ENCODE assay signal across 9 mouse cellular contexts in genomic region chr15:102287395-102287794, GRCm38 (mm10). TPM values are rescaled to one million over a fixed set of nuclear protein-coding genes. Genes with fewer than 3 reads are reported as not detected.
DNase-seq lines count a peak whose midpoint lies in the region; ATAC-seq and TF ChIP-seq lines count a peak whose summit lies in the region.
"Had no signal": no experiment of that assay in that cellular context is flagged by ENCODE, and none has a peak within 500 bp of the region (broad histone marks: within the 10 kb centered on the region; RNA-seq: fewer than 3 reads in every experiment).

No protein-coding gene starts in this region.

- no peak overlapping the region for H3K4me3 ChIP-seq in hindbrain, postnatal 0 days (ENCODE audit: low read length)
- H3K4me3 ChIP-seq: neural tube, embryonic 13.5 days had no signal

- TF ChIP-seq CTCF in hindbrain, postnatal 0 days (IDR thresholded peaks at IDR 0.05; ENCODE audit: low read depth) = peak; percentile 62

- H3K9me3 ChIP-seq in hindbrain, postnatal 0 days (ENCODE audit: low read length) = no peaks in the 10 kb centered on the region
- H3K9me3 ChIP-seq: neural tube, embryonic 13.5 days had no signal

- H3K27ac ChIP-seq in hindbrain, postnatal 0 days = no peak overlapping the region
- H3K27ac ChIP-seq: neural tube, embryonic 13.5 days had no signal

- H3K9ac ChIP-seq in hindbrain, postnatal 0 days (replicated peaks; ENCODE audit: low read length) = no peak overlapping the region
- H3K9ac ChIP-seq: neural tube, embryonic 13.5 days had no signal

- H3K4me2 ChIP-seq in hindbrain, postnatal 0 days (ENCODE audit: low read depth, low read length) = no peak overlapping the region
- H3K4me2 ChIP-seq: neural tube, embryonic 13.5 days had no signal

- H3K27me3 ChIP-seq in hindbrain, postnatal 0 days (ENCODE audit: insufficient read depth, low read length) = no peaks in the 10 kb centered on the region
- no peaks in the 10 kb centered on the region for H3K27me3 ChIP-seq in splenic B cell, adult 2 months (ENCODE audit: control insufficient read depth, insufficient read depth, low read length, poor library complexity, severe bottlenecking)
- H3K27me3 ChIP-seq: neural tube, embryonic 13.5 days had no signal

- DNase-seq in adrenal gland, postnatal 14 days = peak; percentile 61
- no peak for DNase-seq in adrenal gland, adult 8-10 months
- DNase-seq in left cerebral cortex, adult 18-20 months (ENCODE audit: low spot score in 2 of 2) = peak; percentile 33 to 38
- no peak for DNase-seq in left cerebral cortex, adult 9 months (ENCODE audit: low spot score in 2 of 2)
- DNase-seq in R1 (ENCODE audit: low read depth, low spot score) = peak; percentile 56
- peak; percentile 69 for DNase-seq in hindbrain, postnatal 0 days (ENCODE audit: low spot score)
- peak; percentile 81 for DNase-seq in splenic B cell, adult 2 months (ENCODE audit: low read depth, low spot score)
- no peak for DNase-seq in spleen, adult 12 weeks (ENCODE audit: low spot score)

- H3K4me1 ChIP-seq in hindbrain, postnatal 0 days (ENCODE audit: insufficient read depth, low read length) = no peaks in the 10 kb centered on the region
- H3K4me1 ChIP-seq: neural tube, embryonic 13.5 days had no signal

- no peak for ATAC-seq in hindbrain, postnatal 0 days

- peaks cover 5% of the 10 kb centered on the region; the same call in 1 of the 2 replicates for H3K36me3 ChIP-seq in hindbrain, postnatal 0 days (ENCODE audit: insufficient read depth, low read length)
- H3K36me3 ChIP-seq in splenic B cell, adult 2 months (ENCODE audit: control insufficient read depth, insufficient read depth, low read length, poor library complexity, severe bottlenecking) = no peaks in the 10 kb centered on the region

RNA-seq across cellular contexts. Expression of gene Mfsd5, which starts 8.1 kb away (rescaled TPM):
- 29.9 and 34.3 TPM in 2 replicates for total RNA-seq in adrenal gland, postnatal 14 days (2021)
- 10 to 100 TPM; 37.1 to 45.4 (median 39.5) TPM for total RNA-seq in adrenal gland, adult 8-10 months (2022)
- total RNA-seq in left cerebral cortex, adult 18-20 months (2021) = 10 to 100 TPM; 42.8 to 44.5 TPM
- total RNA-seq in hindbrain, postnatal 0 days (2014; rRNA removed) = 50.7 and 52.3 TPM in 2 replicates
- polyA plus RNA-seq in hindbrain, postnatal 0 days (2015; fragmentation: Nextera tagmentation; extraction: Ambion mirVana) = 67.9 and 68.3 TPM in 2 replicates

RNA-seq across cellular contexts. Expression of gene Espl1, which starts 8.7 kb away (rescaled TPM):
- total RNA-seq in adrenal gland, postnatal 14 days (2021) = 6.6 and 10.7 TPM in 2 replicates
- total RNA-seq in adrenal gland, adult 8-10 months (2022) = 1 to 10 TPM; 1.4 to 5.3 (median 2.3) TPM
- total RNA-seq in left cerebral cortex, adult 18-20 months (2021) = 1 to 10 TPM in 1 of 2 experiments, under 1 TPM in 1; 0.77 to 1.4 TPM
- total RNA-seq in hindbrain, postnatal 0 days (2014; rRNA removed) = 5.3 and 7.3 TPM in 2 replicates
- 2.3 and 3.8 TPM in 2 replicates for polyA plus RNA-seq in hindbrain, postnatal 0 days (2015; fragmentation: Nextera tagmentation; extraction: Ambion mirVana)

RNA-seq across cellular contexts. Expression of gene Gm9918, which starts 17.0 kb away (rescaled TPM):
- not detected in 2 replicates for total RNA-seq in adrenal gland, postnatal 14 days (2021)
- under 1 TPM in 2 of 4 experiments, not detected in 2; 0.24 to 0.31 TPM for total RNA-seq in adrenal gland, adult 8-10 months (2022)
- not detected for total RNA-seq in left cerebral cortex, adult 18-20 months (2021)
- total RNA-seq in hindbrain, postnatal 0 days (2014; rRNA removed) = not detected in 2 replicates
- 0.06 TPM in 1 of 2 replicates, not detected in the other for polyA plus RNA-seq in hindbrain, postnatal 0 days (2015; fragmentation: Nextera tagmentation; extraction: Ambion mirVana)

RNA-seq across cellular contexts. Expression of gene Rarg, which starts 30.1 kb away (rescaled TPM):
- total RNA-seq in adrenal gland, postnatal 14 days (2021) = 25.5 and 27.8 TPM in 2 replicates
- total RNA-seq in adrenal gland, adult 8-10 months (2022) = 10 to 100 TPM; 19.9 to 43.0 (median 34.4) TPM
- 10 to 100 TPM; 12.8 to 15.7 TPM for total RNA-seq in left cerebral cortex, adult 18-20 months (2021)
- 8.8 and 11.4 TPM in 2 replicates for total RNA-seq in hindbrain, postnatal 0 days (2014; rRNA removed)
- polyA plus RNA-seq in hindbrain, postnatal 0 days (2015; fragmentation: Nextera tagmentation; extraction: Ambion mirVana) = 3.8 and 4.4 TPM in 2 replicates

RNA-seq across cellular contexts. Expression of gene Pfdn5, which starts 38.5 kb away (rescaled TPM):
- total RNA-seq in adrenal gland, postnatal 14 days (2021) = 330 and 361 TPM in 2 replicates
- 100 to 1,000 TPM; 440 to 517 (median 466) TPM for total RNA-seq in adrenal gland, adult 8-10 months (2022)
- total RNA-seq in left cerebral cortex, adult 18-20 months (2021) = 100 to 1,000 TPM; 467 to 479 TPM
- 119 and 139 TPM in 2 replicates for total RNA-seq in hindbrain, postnatal 0 days (2014; rRNA removed)
- polyA plus RNA-seq in hindbrain, postnatal 0 days (2015; fragmentation: Nextera tagmentation; extraction: Ambion mirVana) = 531 and 540 TPM in 2 replicates

Comparison
In these comparisons a context has a peak if more than half of its experiments do, and no peak if none do; other contexts are left out.
1. DNase-seq: peak in adrenal gland, postnatal 14 days (single experiment), left cerebral cortex, adult 18-20 months (2 of 2), R1 (single experiment), hindbrain, postnatal 0 days (single experiment) and splenic B cell, adult 2 months (single experiment); none in adrenal gland, adult 8-10 months (single experiment), left cerebral cortex, adult 9 months (0 of 2) and spleen, adult 12 weeks (single experiment).